Mouse (Mus musculus): ENCODE results near the gene Gm45208.

DNA sequence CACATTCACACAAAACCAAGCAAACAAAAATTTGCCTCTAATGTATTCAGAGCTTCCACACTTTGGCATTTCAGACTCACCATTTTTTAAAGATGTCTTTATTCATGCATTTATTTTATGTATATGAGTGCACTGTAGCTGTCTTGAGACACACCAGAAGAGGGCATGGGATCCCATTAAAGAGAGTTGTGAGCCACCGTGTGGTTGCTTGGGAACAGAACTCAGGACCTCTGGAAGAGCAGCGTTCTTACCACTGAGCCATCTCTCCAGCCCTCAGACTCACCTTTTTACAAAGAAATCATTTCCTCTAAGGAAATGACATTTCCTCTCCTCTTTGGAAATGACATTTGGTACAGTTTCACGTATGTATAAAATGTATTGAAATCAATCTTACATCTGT lies 43.1 kb upstream of the Gm45208 start:
- TF ChIP-seq CTCF (IDR thresholded peaks at IDR 0.05; ENCODE audit: borderline replicate concordance, control insufficient read depth, extremely low read depth, insufficient read depth, low read length, poor library complexity) (no peak), POLR2A (IDR thresholded peaks at IDR 0.05; ENCODE audit: control insufficient read depth, extremely low read depth, insufficient read depth, low read length, poor library complexity) (no peak)
